Mouse (Mus musculus) CH12.LX (cell line): ENCODE measurements at regions not wholly inside any gene's neighbourhood (a gene's known extent, or its start where the extent isn't known, plus 50 kb on each side); places are given as distances from the start of the nearest gene placed in this dataset.

Experiments used
- EP300 ChIP-seq: IDR thresholded peaks from 2 replicates; pipeline ENCODE4 v1.6.1; 2011; ENCODE audit warnings: low read length, improper control_type of control experiment
- JUND ChIP-seq: conservative IDR thresholded peaks from 2 replicates; pipeline ENCODE4 v1.6.1; 2011; ENCODE audit warnings: low read depth, low read length, improper control_type of control experiment
- POLR2A ChIP-seq: IDR thresholded peaks from 2 replicates; pipeline ENCODE4 v1.6.1; 2011; ENCODE audit warnings: low read depth, mild to moderate bottlenecking, improper control_type of control experiment, low read length
- SMC3 ChIP-seq: IDR thresholded peaks from 2 replicates; pipeline ENCODE4 v1.6.1; 2011; ENCODE audit warnings: low read depth, low read length, improper control_type of control experiment
- TCF12 ChIP-seq: IDR thresholded peaks from 2 replicates; pipeline ENCODE4 v1.6.1; 2014; ENCODE audit warnings: low read depth, mild to moderate bottlenecking, inconsistent platforms, low read length, improper control_type of control experiment

- TF ChIP-seq TCF12 (no peak), SMC3 (no peak), JUND (no peak), EP300 (no peak), POLR2A (no peak)
These were observed 83.5 kb downstream of the Nhlrc3 start for GRCm38 (mm10) chr3:53379519-53380181.
